Mouse (Mus musculus) CH12.LX (cell line): Measurements from ENCODE around the gene Col7a1.

Experiments used
- BHLHE40 ChIP-seq: IDR thresholded peaks from 2 replicates; pipeline ENCODE4 v1.6.1; 2011; ENCODE audit warnings: mild to moderate bottlenecking, low read depth, low read length, improper control_type of control experiment
- CTCF ChIP-seq, 2 experiments: IDR thresholded peaks in 1 of 2; conservative IDR thresholded peaks in 1 of 2; 2 replicates each; pipeline ENCODE4 v1.5.1; 2011 to 2012; ENCODE audit warnings: low read depth in 2 of 2, low read length in 2 of 2, improper control_type of control experiment in 1 of 2, inconsistent platforms in 1 of 2, mild to moderate bottlenecking in 1 of 2, moderate library complexity in 1 of 2
- JUND ChIP-seq: conservative IDR thresholded peaks from 2 replicates; pipeline ENCODE4 v1.6.1; 2011; ENCODE audit warnings: low read depth, low read length, improper control_type of control experiment
- MAZ ChIP-seq: IDR thresholded peaks from 2 replicates; pipeline ENCODE4 v1.6.1; 2012; ENCODE audit warnings: low read depth, mild to moderate bottlenecking, inconsistent platforms, low read length, improper control_type of control experiment, moderate library complexity
- MEF2A ChIP-seq: IDR thresholded peaks from 2 replicates; pipeline ENCODE4 v1.6.1; 2014; ENCODE audit warnings: low read depth, mild to moderate bottlenecking, inconsistent platforms, low read length, improper control_type of control experiment, borderline replicate concordance
- MYC ChIP-seq: IDR thresholded peaks from 2 replicates; pipeline ENCODE4 v1.6.1; 2011; ENCODE audit warnings: low read depth, mild to moderate bottlenecking, improper control_type of control experiment, low read length
- POLR2A ChIP-seq: IDR thresholded peaks from 2 replicates; pipeline ENCODE4 v1.6.1; 2011; ENCODE audit warnings: low read depth, mild to moderate bottlenecking, improper control_type of control experiment, low read length
- RCOR1 ChIP-seq: conservative IDR thresholded peaks from 2 replicates; pipeline ENCODE4 v1.6.1; 2012; ENCODE audit warnings: low read depth, mild to moderate bottlenecking, inconsistent platforms, low read length, improper control_type of control experiment
- TCF12 ChIP-seq: IDR thresholded peaks from 2 replicates; pipeline ENCODE4 v1.6.1; 2014; ENCODE audit warnings: low read depth, mild to moderate bottlenecking, inconsistent platforms, low read length, improper control_type of control experiment
- ZMIZ1 ChIP-seq: IDR thresholded peaks from 2 replicates; pipeline ENCODE4 v1.6.1; 2012; ENCODE audit warnings: low read depth, mild to moderate bottlenecking, inconsistent platforms, low read length, improper control_type of control experiment

DNA sequence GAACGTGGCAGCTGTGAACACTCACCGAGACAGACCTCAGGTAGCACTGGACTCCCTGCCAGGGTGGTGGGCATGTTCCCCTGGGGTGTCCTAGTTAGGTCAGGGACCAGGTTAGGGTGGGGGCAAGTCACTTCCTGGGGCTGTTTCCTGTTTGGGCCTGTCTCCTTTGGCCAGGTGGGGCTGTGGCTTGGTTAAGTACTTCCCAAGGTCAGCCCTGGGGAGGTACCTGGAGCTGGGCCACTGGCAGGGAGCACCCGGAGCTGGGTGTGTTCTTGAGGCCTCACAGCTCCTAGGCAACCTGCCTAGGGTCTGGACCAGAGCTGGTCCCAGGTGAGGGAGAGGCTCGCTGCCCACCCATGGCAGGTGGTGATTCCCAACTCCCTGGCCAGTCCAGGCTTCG lies 75.5 kb downstream of the Col7a1 start:
- TF ChIP-seq MYC = no peak
- no peak for TF ChIP-seq CTCF (conservative IDR thresholded peaks at IDR 0.05 in 1 of 2, IDR thresholded peaks at IDR 0.05 in 1 of 2; ENCODE audit: low read depth in 2 of 2, low read length in 2 of 2)
- TF ChIP-seq JUND = no peak
- no peak for TF ChIP-seq RCOR1
- no peak for TF ChIP-seq TCF12
- no peak for TF ChIP-seq MAZ
- no peak for TF ChIP-seq BHLHE40
- TF ChIP-seq ZMIZ1 = no peak
- no peak for TF ChIP-seq POLR2A
- no peak for TF ChIP-seq MEF2A
